9 mouse cellular contexts compared by ENCODE assay signal in genomic region chr5:23788390-23788830, GRCm38 (mm10). TPM values are rescaled to one million over a fixed set of nuclear protein-coding genes. Genes with fewer than 3 reads are reported as not detected.
A peak's percentile ranks its signal among the peaks of the same experiment; 100 is the strongest.
DNase-seq lines count a peak whose midpoint lies in the region; ATAC-seq and TF ChIP-seq lines count a peak whose summit lies in the region.
"Had no signal": no experiment of that assay in that cellular context is flagged by ENCODE, and none has a peak within 500 bp of the region (broad histone marks: within the 10 kb centered on the region; RNA-seq: fewer than 3 reads in every experiment).

No protein-coding gene starts in this region.

- H3K27ac ChIP-seq in embryonic facial prominence, embryonic 14.5 days (replicated peaks; ENCODE audit: low read depth, low read length), result no peak overlapping the region
- no peak overlapping the region; the same call in 1 of the 2 replicates for H3K27ac ChIP-seq in limb, embryonic 10.5 days
- no peak overlapping the region for H3K27ac ChIP-seq in neural tube, embryonic 15.5 days (replicated peaks)

- no peaks in the 10 kb centered on the region for H3K27me3 ChIP-seq in embryonic facial prominence, embryonic 14.5 days (replicated peaks; ENCODE audit: control insufficient read depth, insufficient read depth, low read length)
- no peaks in the 10 kb centered on the region for H3K27me3 ChIP-seq in limb, embryonic 10.5 days (ENCODE audit: low read depth, poor library complexity, severe bottlenecking)
- no peaks in the 10 kb centered on the region for H3K27me3 ChIP-seq in neural tube, embryonic 15.5 days (replicated peaks)

- no peak for TF ChIP-seq POLR2A in lung, adult 2 months (IDR thresholded peaks at IDR 0.05; ENCODE audit: borderline replicate concordance, extremely low read depth, low read depth, low read length)

- peak overlapping the region; percentile 85 for H3K4me2 ChIP-seq in embryonic facial prominence, embryonic 14.5 days (ENCODE audit: low read depth, low read length)
- H3K4me2 ChIP-seq in neural tube, embryonic 15.5 days, result peak overlapping the region; percentile 93

- peaks cover 21% of the 10 kb centered on the region for H3K36me3 ChIP-seq in embryonic facial prominence, embryonic 14.5 days (ENCODE audit: control insufficient read depth, insufficient read depth, low read length)
- peaks cover 19% of the 10 kb centered on the region for H3K36me3 ChIP-seq in limb, embryonic 10.5 days
- H3K36me3 ChIP-seq in neural tube, embryonic 15.5 days, result peaks cover 13% of the 10 kb centered on the region

- H3K4me3 ChIP-seq in lung, adult 2 months (replicated peaks; ENCODE audit: extremely low read depth, low read depth, low read length), result peak overlapping the region; percentile 85
- H3K4me3 ChIP-seq in embryonic facial prominence, embryonic 14.5 days (ENCODE audit: low read depth, low read length), result peak overlapping the region; percentile 97
- peak overlapping the region; percentile 85 for H3K4me3 ChIP-seq in limb, embryonic 10.5 days
- peak overlapping the region; percentile 99 for H3K4me3 ChIP-seq in neural tube, embryonic 15.5 days (replicated peaks)

- peak overlapping the region; percentile 94 for H3K9ac ChIP-seq in embryonic facial prominence, embryonic 14.5 days (ENCODE audit: low read depth, low read length)
- H3K9ac ChIP-seq in neural tube, embryonic 15.5 days (replicated peaks), result peak overlapping the region; percentile 96

- DNase-seq in lung, adult 2 months, result no peak
- DNase-seq in lung, postnatal 25 days (ENCODE audit: low spot score), result no peak
- no peak for DNase-seq in embryonic facial prominence, embryonic 14.5 days (ENCODE audit: low spot score)
- DNase-seq in limb, embryonic 10.5 days (ENCODE audit: low spot score), result no peak
- DNase-seq in thymus, postnatal 14 days, result no peak
- DNase-seq in cerebellum, postnatal 4 days (ENCODE audit: low spot score in 2 of 2), result no peak
- DNase-seq: kidney, postnatal 25 days had no signal

- H3K4me1 ChIP-seq in lung, adult 2 months (ENCODE audit: control insufficient read depth, insufficient read depth, low read length), result no peaks in the 10 kb centered on the region
- H3K4me1 ChIP-seq in embryonic facial prominence, embryonic 14.5 days (ENCODE audit: control insufficient read depth, insufficient read depth, low read length), result peaks cover 7% of the 10 kb centered on the region
- peaks cover 14% of the 10 kb centered on the region for H3K4me1 ChIP-seq in limb, embryonic 10.5 days
- H3K4me1 ChIP-seq in neural tube, embryonic 15.5 days, result peaks cover 28% of the 10 kb centered on the region

- ATAC-seq in embryonic facial prominence, embryonic 14.5 days (ENCODE audit: low read depth), result no peak
- no peak for ATAC-seq in neural tube, embryonic 15.5 days (ENCODE audit: low FRiP score)
- no peak for ATAC-seq in inflammation-experienced regulatory T-cells, adult 6 months

- WGBS in lung, adult 2 months, result 35% methylated on average over 3 of the region's 3 CpGs
- 47% methylated on average over 3 of the region's 3 CpGs for WGBS in embryonic facial prominence, embryonic 14.5 days
- 50% methylated on average over 3 of the region's 3 CpGs for WGBS in limb, embryonic 10.5 days
- 53% methylated on average over 3 of the region's 3 CpGs for WGBS in neural tube, embryonic 15.5 days

- no peak for TF ChIP-seq CTCF in lung, adult 2 months (IDR thresholded peaks at IDR 0.05; ENCODE audit: insufficient read depth, low read length)

- H3K9me3 ChIP-seq in embryonic facial prominence, embryonic 14.5 days (ENCODE audit: control insufficient read depth, low read length), result no peaks in the 10 kb centered on the region
- no peaks in the 10 kb centered on the region for H3K9me3 ChIP-seq in limb, embryonic 10.5 days (replicated peaks)
- no peaks in the 10 kb centered on the region for H3K9me3 ChIP-seq in neural tube, embryonic 15.5 days (replicated peaks)

RNA-seq across cellular contexts. Expression of gene Rint1, which starts 0.9 kb away (rescaled TPM):
- polyA plus RNA-seq in lung, adult 2 months (2012; rRNA removed), result 7.7 and 10.4 TPM in 2 replicates
- 27.1 and 30.8 TPM in 2 replicates for polyA plus RNA-seq in embryonic facial prominence, embryonic 14.5 days (2014; fragmentation: Nextera tagmentation; extraction: Ambion mirVana)
- 33.9 and 41.7 TPM in 2 replicates for polyA plus RNA-seq in limb, embryonic 10.5 days (2016; fragmentation: Nextera tagmentation; extraction: Ambion mirVana)
- polyA plus RNA-seq in neural tube, embryonic 15.5 days (2015; fragmentation: Nextera tagmentation; extraction: Ambion mirVana), result 31.3 and 32.0 TPM in 2 replicates
- 10 to 100 TPM; 15.2 to 28.3 (median 18.7) TPM for polyA plus RNA-seq in inflammation-experienced regulatory T-cells, adult 6 months (2017; shearing (Covaris generic))

RNA-seq across cellular contexts. Expression of gene Pus7, which starts 4.9 kb away (rescaled TPM):
- polyA plus RNA-seq in lung, adult 2 months (2012; rRNA removed), result 2.3 and 3.1 TPM in 2 replicates
- 24.5 and 26.9 TPM in 2 replicates for polyA plus RNA-seq in embryonic facial prominence, embryonic 14.5 days (2014; fragmentation: Nextera tagmentation; extraction: Ambion mirVana)
- 41.0 and 49.3 TPM in 2 replicates for polyA plus RNA-seq in limb, embryonic 10.5 days (2016; fragmentation: Nextera tagmentation; extraction: Ambion mirVana)
- 15.1 and 19.7 TPM in 2 replicates for polyA plus RNA-seq in neural tube, embryonic 15.5 days (2015; fragmentation: Nextera tagmentation; extraction: Ambion mirVana)
- 1 to 10 TPM; 4.1 to 9.8 (median 9.6) TPM for polyA plus RNA-seq in inflammation-experienced regulatory T-cells, adult 6 months (2017; shearing (Covaris generic))

RNA-seq across cellular contexts. Expression of gene Tomm7, which starts 55.6 kb away (rescaled TPM):
- 24.4 and 29.4 TPM in 2 replicates for polyA plus RNA-seq in lung, adult 2 months (2012; rRNA removed)
- polyA plus RNA-seq in embryonic facial prominence, embryonic 14.5 days (2014; fragmentation: Nextera tagmentation; extraction: Ambion mirVana), result 104 and 120 TPM in 2 replicates
- polyA plus RNA-seq in limb, embryonic 10.5 days (2016; fragmentation: Nextera tagmentation; extraction: Ambion mirVana), result 140 and 161 TPM in 2 replicates
- 90.5 and 92.8 TPM in 2 replicates for polyA plus RNA-seq in neural tube, embryonic 15.5 days (2015; fragmentation: Nextera tagmentation; extraction: Ambion mirVana)
- polyA plus RNA-seq in inflammation-experienced regulatory T-cells, adult 6 months (2017; shearing (Covaris generic)), result 100 to 1,000 TPM in 2 of 3 experiments, 10 to 100 TPM in 1; 73.2 to 127 (median 116) TPM
